Mouse (Mus musculus): ENCODE results near the gene Tifab. TPM values are rescaled to one million over a fixed set of nuclear protein-coding genes. Genes with fewer than 3 reads are reported as not detected.
A peak's percentile ranks its signal among the peaks of the same experiment; 100 is the strongest.
"Not testable (repeated sequence)": the region's sequence is repeated elsewhere in the genome, so short reads cannot be mapped to it uniquely, and the experiment has no call there.

Gene Tifab
- total RNA-seq (2017): 5.0 and 9.5 TPM in 2 replicates

GRCm38 (mm10) chr13:56178416-56179035 lies at the start of gene Tifab:
TSS of gene Tifab (minus strand) at chr13:56178885.
- peak in 1 of 2 experiments; percentile 26; a peak in 1 of 4 replicates for ATAC-seq (replicated peaks in 1 of 2; ENCODE audit: insufficient read depth in 1 of 2, low FRiP score in 2 of 2, low TSS enrichment in 1 of 2, low read depth in 1 of 2, poor library complexity in 2 of 2, severe bottlenecking in 2 of 2)

DNA sequence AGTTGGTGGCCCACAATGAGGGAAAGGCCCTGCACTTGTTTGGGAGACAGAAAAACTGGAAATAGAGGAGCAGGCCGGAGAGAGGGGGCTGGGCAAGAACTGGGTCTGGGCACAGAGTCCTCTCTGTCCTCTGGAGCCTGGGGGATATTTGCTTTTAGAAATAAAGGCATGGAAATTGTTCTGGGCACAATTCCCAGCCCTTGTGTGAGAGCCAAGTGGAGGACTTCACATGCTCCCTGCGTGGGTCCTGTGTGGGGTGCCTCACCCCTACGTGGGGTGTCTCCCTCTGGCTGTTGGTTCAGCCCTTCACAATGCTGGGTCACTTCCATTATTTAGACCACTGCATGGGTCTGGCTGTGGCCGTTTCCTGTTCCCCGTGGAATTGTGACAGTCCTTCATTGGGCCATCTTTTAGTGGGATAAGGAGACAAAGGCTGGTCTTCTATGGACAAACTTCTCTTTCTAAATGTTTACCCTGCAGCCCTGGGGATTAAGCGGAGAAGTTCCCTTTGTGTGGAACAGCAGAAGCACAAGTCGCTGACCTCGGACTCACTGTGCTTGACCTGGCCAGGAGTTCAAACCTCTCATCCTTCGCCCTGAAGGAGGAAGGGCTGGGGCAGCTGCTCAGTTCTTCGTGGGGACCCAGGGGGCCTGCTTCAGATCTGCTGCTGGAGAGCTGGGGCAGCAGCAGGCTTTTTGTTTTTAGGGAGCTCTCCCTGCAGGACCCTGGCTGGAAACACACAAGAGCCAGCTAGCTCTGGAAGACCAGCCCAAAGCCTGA lies 47.7 kb upstream of the Tifab start:
- ATAC-seq (replicated peaks in 1 of 2; ENCODE audit: insufficient read depth in 1 of 2, low FRiP score in 2 of 2, low TSS enrichment in 1 of 2, low read depth in 1 of 2, poor library complexity in 2 of 2, severe bottlenecking in 2 of 2): no peak

GRCm38 (mm10) chr13:56223625-56224024 lies 44.9 kb upstream of the Tifab start:
- no peak for ATAC-seq (replicated peaks in 1 of 2; ENCODE audit: insufficient read depth in 1 of 2, low FRiP score in 2 of 2, low TSS enrichment in 1 of 2, low read depth in 1 of 2, poor library complexity in 2 of 2, severe bottlenecking in 2 of 2)

GRCm38 (mm10) chr13:56222849-56223246 lies 44.2 kb upstream of the Tifab start:
- ATAC-seq (replicated peaks in 1 of 2; ENCODE audit: insufficient read depth in 1 of 2, low FRiP score in 2 of 2, low TSS enrichment in 1 of 2, low read depth in 1 of 2, poor library complexity in 2 of 2, severe bottlenecking in 2 of 2): no peak

DNA sequence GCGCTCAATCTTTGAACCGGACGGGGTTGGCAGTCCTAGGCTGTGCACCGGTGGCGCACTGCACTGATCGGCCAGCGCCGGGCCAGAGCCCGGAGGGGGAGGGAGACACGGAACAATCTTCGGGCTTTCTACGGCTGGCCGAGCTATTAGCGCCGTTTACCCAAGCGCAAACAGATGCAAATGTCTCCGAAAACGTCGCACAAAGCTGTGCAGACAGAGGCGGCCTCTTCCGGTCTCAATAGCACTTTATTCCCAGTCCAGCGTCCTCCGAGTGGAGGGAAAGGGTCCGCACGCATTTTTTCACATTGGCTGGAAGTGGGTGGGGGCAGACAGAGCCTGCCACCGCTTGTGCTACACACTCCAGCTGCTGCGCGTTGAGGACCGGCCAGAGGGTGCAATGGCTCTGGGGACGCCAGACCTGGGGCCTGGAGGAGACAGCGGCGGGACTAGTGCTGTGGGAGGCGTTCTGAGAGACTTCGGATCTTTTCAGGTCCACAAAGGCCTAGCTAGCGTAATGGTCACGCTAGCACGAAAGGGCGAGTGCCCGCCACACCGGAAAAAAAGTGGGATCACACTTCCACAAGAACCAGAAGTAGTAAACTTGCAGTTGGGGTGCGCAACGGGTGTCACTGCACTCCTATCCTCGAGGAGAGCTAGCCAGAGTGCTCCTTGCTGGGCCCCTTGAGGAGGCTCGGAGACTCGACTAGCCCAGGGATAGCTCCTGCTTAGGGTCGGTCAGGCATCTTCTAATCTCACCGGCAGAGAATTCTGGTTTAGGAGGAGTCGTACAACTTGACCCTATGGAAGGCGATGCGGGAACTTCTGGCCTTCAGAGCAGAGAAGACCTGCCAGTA lies 43.5 kb upstream of the Tifab start:
- 0 out of 4 replicates have a peak, but pooled peaks of 1 of the 2 experiments have one; percentile 22 for ATAC-seq (replicated peaks in 1 of 2; ENCODE audit: insufficient read depth in 1 of 2, low FRiP score in 2 of 2, low TSS enrichment in 1 of 2, low read depth in 1 of 2, poor library complexity in 2 of 2, severe bottlenecking in 2 of 2)

DNA sequence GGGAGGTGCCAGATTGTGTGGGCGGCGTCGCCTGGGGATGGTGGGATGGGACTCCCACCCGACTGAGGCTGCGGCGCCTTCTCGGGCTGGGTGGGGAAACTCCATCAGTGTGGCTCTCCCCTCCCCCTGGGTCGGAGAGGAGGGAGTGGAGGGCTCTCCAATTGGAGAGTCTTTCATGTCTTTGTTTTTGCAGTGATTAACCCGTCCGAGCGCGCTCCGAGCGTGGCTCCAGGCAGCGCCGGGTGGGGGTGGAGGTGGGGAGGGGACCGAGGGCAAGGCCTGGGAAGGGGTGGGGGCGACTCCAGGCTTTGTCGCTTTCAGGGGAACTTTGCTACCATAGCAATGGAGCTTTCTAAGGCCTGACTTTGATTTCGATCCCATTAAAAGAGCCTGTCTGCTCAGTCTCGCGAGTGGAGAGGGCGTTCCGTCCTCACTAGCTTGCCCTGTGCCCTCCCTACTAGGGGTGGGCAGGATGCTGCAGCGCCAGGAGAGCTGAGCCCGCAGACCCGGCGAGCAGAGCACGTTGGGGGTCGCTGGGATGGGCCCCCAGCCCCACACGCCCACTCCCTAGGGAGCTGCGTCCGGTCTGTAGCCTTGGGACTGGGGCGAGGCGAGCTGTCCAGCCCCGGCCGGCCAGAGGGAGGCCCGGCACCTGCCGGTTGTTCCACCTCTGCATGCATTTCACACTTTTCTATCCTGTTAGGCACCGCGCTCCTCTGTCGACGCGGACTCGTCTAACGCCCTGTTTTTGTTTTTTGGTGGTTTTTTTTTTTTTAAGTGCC lies 42.6 kb upstream of the Tifab start:
- ATAC-seq (replicated peaks in 1 of 2; ENCODE audit: insufficient read depth in 1 of 2, low FRiP score in 2 of 2, low TSS enrichment in 1 of 2, low read depth in 1 of 2, poor library complexity in 2 of 2, severe bottlenecking in 2 of 2): 0 out of 4 replicates have a peak, but pooled peaks of 1 of the 2 experiments have one; percentile 2

DNA sequence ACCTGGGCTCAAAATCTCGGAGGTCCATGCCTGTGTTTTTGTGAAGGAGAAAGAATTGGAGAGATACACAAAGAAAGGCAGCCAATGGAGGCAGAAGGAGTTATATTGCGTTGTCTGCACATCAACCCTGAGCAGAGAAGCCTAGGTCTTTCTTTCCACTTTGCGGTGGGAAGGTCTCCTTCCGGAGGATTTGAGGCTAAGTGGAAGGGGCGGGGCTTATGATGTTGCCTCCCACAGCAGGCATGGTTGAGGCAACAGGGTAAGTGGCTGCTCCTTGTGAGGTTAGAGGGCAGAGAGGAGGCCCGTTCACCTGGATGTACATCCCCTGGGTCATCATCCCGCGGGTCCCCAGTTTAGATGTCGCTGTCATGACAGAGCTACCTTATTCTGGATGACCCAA lies 40.6 kb upstream of the Tifab start:
- ATAC-seq (replicated peaks in 1 of 2; ENCODE audit: insufficient read depth in 1 of 2, low FRiP score in 2 of 2, low TSS enrichment in 1 of 2, low read depth in 1 of 2, poor library complexity in 2 of 2, severe bottlenecking in 2 of 2): peak; percentile 47 to 74; a peak in 3 of 4 replicates

DNA sequence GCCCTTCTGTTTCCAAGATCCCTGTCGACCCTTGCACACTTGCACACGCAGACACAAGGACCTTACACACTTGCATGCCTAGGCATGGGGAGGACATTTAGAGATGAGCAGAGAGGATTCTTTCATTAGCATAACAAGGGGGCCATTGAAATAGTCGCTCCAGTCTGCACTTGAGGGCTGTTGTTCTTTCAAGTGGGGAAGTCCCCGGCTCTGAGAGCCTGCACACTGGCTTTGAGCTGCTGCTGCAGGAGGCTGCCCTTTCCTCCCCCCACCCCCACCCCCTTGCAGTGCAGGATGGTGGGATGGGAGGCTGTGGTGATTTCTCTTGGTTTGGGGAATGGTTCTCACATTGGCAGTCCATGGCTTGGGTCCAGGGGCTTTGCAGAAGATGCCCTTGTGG lies 37.4 kb upstream of the Tifab start:
- ATAC-seq (replicated peaks in 1 of 2; ENCODE audit: insufficient read depth in 1 of 2, low FRiP score in 2 of 2, low TSS enrichment in 1 of 2, low read depth in 1 of 2, poor library complexity in 2 of 2, severe bottlenecking in 2 of 2): no peak

DNA sequence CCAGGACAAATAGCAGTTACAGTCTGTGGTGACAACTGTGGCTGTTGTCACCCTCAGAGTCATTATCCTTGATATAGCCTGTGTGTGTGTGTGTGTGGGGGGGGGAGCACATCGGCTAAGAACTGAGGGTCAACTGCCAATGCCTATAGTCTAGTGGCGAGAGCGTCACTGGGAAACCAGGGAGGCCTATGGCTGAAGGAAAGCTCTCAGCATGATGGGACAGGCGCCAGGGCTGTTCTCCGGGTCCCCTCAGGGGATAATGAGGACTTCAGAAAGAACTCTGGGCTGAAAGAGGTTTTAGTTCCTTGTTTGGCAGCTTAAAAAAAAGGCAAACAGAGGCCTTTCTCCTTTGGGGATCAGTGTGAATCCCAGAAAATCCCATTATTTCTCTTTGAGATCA lies 35.9 kb upstream of the Tifab start:
- ATAC-seq (replicated peaks in 1 of 2; ENCODE audit: insufficient read depth in 1 of 2, low FRiP score in 2 of 2, low TSS enrichment in 1 of 2, low read depth in 1 of 2, poor library complexity in 2 of 2, severe bottlenecking in 2 of 2): no peak

DNA sequence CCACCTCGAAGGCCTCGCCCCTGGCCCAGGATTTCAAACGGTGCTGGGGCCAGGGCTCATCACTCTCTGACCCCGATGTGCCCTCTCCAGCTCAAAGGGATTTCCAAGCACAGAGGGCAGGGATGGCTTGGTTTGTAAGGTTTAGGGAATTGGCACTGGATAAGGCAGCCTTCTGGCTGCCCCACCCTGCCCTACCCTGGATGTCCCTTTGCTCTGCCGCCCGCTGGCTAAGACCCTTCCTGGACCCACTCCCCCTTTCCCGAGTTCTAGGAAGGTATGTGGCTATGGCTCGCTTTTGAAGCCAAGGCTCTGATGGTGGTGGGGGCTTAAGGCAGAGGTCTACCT lies 30.4 kb upstream of the Tifab start:
- no peak for ATAC-seq (replicated peaks in 1 of 2; ENCODE audit: insufficient read depth in 1 of 2, low FRiP score in 2 of 2, low TSS enrichment in 1 of 2, low read depth in 1 of 2, poor library complexity in 2 of 2, severe bottlenecking in 2 of 2)

GRCm38 (mm10) chr13:56208225-56209066 lies 29.8 kb upstream of the Tifab start:
- ATAC-seq (replicated peaks in 1 of 2; ENCODE audit: insufficient read depth in 1 of 2, low FRiP score in 2 of 2, low TSS enrichment in 1 of 2, low read depth in 1 of 2, poor library complexity in 2 of 2, severe bottlenecking in 2 of 2): no peak

DNA sequence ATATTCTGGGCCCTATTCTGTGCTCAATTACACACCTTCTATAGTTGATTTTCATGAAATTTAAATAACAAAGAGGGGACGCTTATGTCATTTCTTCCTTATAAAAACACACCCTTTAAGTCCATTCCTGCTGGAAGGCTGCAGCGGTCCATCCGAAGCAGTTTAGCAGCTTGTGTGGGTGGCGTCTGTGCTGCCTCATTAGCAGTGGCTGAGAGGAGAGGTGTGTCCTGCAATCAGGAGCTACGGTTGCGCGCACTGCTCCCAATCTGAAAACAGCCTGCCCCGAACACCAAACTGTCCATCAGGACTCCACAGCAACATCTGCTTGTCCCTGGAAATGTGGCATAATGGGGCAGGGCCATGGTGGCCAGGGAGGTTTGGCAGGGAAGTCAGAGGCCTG lies 20.8 kb upstream of the Tifab start:
- ATAC-seq (replicated peaks in 1 of 2; ENCODE audit: insufficient read depth in 1 of 2, low FRiP score in 2 of 2, low TSS enrichment in 1 of 2, low read depth in 1 of 2, poor library complexity in 2 of 2, severe bottlenecking in 2 of 2): no peak

DNA sequence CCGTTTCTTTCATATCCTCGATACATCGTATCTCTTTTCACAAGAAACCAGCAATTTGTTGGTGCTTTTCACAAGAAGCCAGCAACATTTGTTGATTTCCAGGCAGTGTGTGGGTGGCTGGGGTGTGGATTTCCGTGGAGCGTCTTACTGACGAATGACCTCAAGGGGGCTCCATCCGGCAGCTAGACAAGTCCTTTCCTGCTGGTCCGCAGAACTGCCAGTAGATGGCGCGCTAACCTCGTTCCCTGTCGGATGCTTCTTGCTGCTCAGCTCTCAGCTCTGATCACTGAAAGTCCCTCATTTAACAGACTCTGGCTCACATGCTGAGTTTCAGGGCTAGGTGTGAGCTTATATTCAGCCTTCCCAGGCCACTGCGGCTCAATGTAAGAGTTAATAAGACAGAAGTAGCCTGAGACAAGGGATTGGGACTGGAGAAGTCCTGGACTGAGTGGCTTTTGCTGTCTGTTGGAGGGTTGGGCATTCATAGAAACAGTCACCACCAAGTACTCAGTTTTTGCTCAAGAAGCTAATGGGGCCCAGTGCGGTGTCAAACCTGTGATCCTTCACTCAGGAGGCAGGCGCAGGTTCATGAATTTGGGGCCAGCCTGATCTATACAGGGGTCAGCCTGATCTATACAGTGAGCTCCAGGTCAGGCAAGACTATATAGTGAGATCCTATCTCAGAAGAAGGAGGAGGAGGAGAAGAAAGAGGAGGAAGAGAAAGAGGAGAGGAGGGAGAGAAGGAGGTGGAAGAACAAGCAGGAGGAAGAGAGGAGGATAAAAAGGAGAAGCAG lies 19.0 kb upstream of the Tifab start:
- ATAC-seq (replicated peaks in 1 of 2; ENCODE audit: insufficient read depth in 1 of 2, low FRiP score in 2 of 2, low TSS enrichment in 1 of 2, low read depth in 1 of 2, poor library complexity in 2 of 2, severe bottlenecking in 2 of 2): peak; percentile 88 to 95

DNA sequence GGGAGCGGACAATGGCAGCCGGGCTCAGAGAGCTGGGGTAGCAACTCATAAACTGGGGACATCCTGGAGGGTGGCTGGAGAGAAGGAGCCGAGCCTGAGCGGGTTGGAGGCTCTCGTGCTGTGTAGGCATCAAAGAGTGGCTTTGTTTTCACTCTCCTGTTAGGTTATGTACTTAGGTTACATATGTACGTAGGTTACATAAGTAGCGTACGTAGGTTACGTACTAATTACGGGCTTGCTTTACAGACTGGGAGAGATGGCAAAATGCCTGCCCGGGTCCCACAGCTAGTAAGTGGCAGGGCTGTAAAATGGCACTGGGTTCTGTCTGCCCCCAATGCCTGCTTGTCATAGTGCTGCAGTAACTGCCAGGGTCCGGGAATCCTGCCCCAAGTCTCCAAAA lies 18.3 kb upstream of the Tifab start:
- no peak for ATAC-seq (replicated peaks in 1 of 2; ENCODE audit: insufficient read depth in 1 of 2, low FRiP score in 2 of 2, low TSS enrichment in 1 of 2, low read depth in 1 of 2, poor library complexity in 2 of 2, severe bottlenecking in 2 of 2)

DNA sequence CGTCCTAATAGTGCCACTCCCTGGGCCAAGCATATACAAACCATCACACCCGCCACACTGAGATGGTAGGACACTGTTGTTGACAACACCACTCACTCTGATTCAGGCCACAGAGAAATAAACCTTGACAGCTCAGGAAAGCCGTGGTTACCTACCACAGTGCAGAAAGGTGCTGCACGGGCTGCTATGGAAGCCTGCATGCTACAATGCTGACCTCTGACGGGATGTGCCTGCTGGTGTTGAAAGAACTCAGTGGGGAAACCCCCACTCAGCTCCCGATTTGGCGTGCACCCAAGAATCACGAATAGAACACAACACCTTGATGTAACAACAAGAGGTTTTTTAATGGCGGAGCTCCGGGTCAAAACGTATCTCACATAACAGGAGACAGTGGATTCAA lies 17.1 kb upstream of the Tifab start:
- not testable (repeated sequence) for ATAC-seq (replicated peaks in 1 of 2; ENCODE audit: insufficient read depth in 1 of 2, low FRiP score in 2 of 2, low TSS enrichment in 1 of 2, low read depth in 1 of 2, poor library complexity in 2 of 2, severe bottlenecking in 2 of 2)

- not testable (repeated sequence) for ATAC-seq (replicated peaks in 1 of 2; ENCODE audit: insufficient read depth in 1 of 2, low FRiP score in 2 of 2, low TSS enrichment in 1 of 2, low read depth in 1 of 2, poor library complexity in 2 of 2, severe bottlenecking in 2 of 2)
Observed at GRCm38 (mm10) chr13:56194181-56194580, 15.5 kb upstream of the Tifab start.
